Mouse (Mus musculus) layer of hippocampus, adult 2 months (tissue): Measurements from ENCODE around the gene Vmn1r163. TPM values are rescaled to one million over a fixed set of nuclear protein-coding genes. Genes with fewer than 3 reads are reported as not detected.
"Not testable (repeated sequence)": the region's sequence is repeated elsewhere in the genome, so short reads cannot be mapped to it uniquely, and the experiment has no call there.

Experiments used
- DNase-seq, 2 experiments: peaks; one replicate each; pipeline ENCODE4 v3.0.0; 2022; ENCODE audit warnings: low spot score in 2 of 2
- H3K27ac ChIP-seq: fragments of 200-600 bp; 2 replicates; pipeline ENCODE4 v1.8.1; 2022
- H3K4me3 ChIP-seq: fragments of 200-600 bp; 2 replicates; pipeline ENCODE4 v1.8.1; 2022; ENCODE audit warnings: mild to moderate bottlenecking
- long read RNA-seq, 2 experiments: library from polyadenylated mRNA; stranded (forward); transcript quantifications; one replicate each; pipeline ENCODE4 v2.0.0; 2021; ENCODE audit warnings: borderline mapping rate in 2 of 2
- total RNA-seq, 2 experiments: library from RNA; stranded (reverse); gene quantifications; 2 replicates each; pipeline ENCODE4 v1.2.3; 2021

Vmn1r163 gene
- total RNA-seq, result not detected
- long read RNA-seq, experiment 1, result 0 reads
- long read RNA-seq, experiment 2, result 0 reads

GRCm38 (mm10) chr7:23055240-23055639 is at the start of gene Vmn1r163:
Gene Vmn1r163 (plus strand): TSS chr7:23055540.
- not testable (repeated sequence) for H3K27ac ChIP-seq, DNase-seq, H3K4me3 ChIP-seq

GRCm38 (mm10) chr7:23019823-23020222 is 35.5 kb upstream of the Vmn1r163 start, which contains the start of gene Gm4216:
Gene Gm4216 (minus strand): TSS chr7:23019923.
- H3K27ac ChIP-seq, DNase-seq, H3K4me3 ChIP-seq: not testable (repeated sequence)

- not testable (repeated sequence) for DNase-seq, H3K4me3 ChIP-seq, H3K27ac ChIP-seq
Observed at GRCm38 (mm10) chr7:23067356-23067755, 12.0 kb downstream of the Vmn1r163 start, which contains the start of gene Gm8720. Gene Gm8720 (minus strand): TSS chr7:23067456.

Other genes starting within 250 kb of the Vmn1r163 start
- not detected for gene Vmn1r159, start 211.9 kb upstream of the Vmn1r163 start, total RNA-seq
- not detected for gene Vmn1r160, start 184.3 kb upstream of the Vmn1r163 start, total RNA-seq
- not detected for gene Gm4214, start 70.9 kb upstream of the Vmn1r163 start, total RNA-seq
- not detected for gene Gm4216, start 35.6 kb upstream of the Vmn1r163 start, total RNA-seq
- gene Gm8720, start 11.9 kb downstream of the Vmn1r163 start, total RNA-seq, result not detected
- not detected for gene Gm10662, start 88.9 kb downstream of the Vmn1r163 start, total RNA-seq
- gene Vmn1r165, start 161.8 kb downstream of the Vmn1r163 start, total RNA-seq, result not detected
- not detected for gene Vmn1r166, start 196.1 kb downstream of the Vmn1r163 start, total RNA-seq
- not detected for gene Gm6902, start 223.4 kb downstream of the Vmn1r163 start, total RNA-seq
- not detected for gene Nlrp4e, start 245.7 kb downstream of the Vmn1r163 start, total RNA-seq